Mouse (Mus musculus) frontal cortex, postnatal 36 days (tissue): ENCODE measurements at regions not wholly inside any gene's neighbourhood (a gene's known extent, or its start where the extent isn't known, plus 50 kb on each side); places are given as distances from the start of the nearest gene placed in this dataset.
"Not testable (repeated sequence)": the region's sequence is repeated elsewhere in the genome, so short reads cannot be mapped to it uniquely, and the experiment has no call there.

ENCODE experiments used
- DNase-seq, 2 experiments: peaks; one replicate each; pipeline ENCODE4 v3.0.0; 2022; ENCODE audit warnings: low spot score in 2 of 2

DNA sequence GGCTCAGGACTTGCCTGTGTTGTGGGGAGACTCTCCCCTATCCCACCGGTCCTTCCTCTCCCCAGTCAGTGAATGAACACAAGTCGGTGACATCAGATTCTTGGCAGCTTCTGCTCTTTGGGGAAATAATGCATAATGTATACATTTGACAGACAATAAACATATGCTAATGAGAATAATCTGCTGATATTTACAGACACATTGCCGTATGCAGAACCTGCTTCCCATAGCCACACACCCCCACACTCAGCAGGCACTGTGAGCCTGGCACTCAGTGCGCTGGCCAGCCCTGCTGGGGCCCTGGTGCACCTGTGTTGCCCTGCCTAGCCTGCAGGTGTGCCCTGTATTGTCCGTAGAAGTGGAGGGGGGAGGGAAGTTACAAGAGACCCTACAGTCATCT is 215.5 kb downstream of the Matn1 start:
- DNase-seq: no peak

DNA sequence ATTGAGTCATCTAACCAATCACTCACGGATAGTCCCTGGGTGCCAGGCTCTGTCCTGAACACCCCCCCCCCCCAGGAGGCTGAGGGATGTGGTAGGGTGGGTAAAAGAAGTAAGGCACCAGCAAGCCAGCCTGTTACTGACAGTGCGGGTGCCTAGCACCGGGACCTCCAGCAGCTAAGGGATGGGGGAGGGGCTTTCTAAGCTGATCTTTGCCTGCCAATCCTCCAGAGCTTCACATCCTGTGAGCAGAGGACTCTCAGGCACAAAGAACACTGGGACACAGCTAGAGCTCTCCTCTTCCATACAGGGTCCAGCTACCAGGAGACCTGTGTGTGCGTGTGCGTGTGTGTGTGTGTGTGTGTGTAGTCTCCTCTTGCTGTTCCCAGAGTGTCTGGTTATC is 215.9 kb downstream of the Matn1 start:
- no peak for DNase-seq

GRCm38 (mm10) chr4:131161501-131161900 is 217.3 kb downstream of the Matn1 start:
- DNase-seq: no peak

DNA sequence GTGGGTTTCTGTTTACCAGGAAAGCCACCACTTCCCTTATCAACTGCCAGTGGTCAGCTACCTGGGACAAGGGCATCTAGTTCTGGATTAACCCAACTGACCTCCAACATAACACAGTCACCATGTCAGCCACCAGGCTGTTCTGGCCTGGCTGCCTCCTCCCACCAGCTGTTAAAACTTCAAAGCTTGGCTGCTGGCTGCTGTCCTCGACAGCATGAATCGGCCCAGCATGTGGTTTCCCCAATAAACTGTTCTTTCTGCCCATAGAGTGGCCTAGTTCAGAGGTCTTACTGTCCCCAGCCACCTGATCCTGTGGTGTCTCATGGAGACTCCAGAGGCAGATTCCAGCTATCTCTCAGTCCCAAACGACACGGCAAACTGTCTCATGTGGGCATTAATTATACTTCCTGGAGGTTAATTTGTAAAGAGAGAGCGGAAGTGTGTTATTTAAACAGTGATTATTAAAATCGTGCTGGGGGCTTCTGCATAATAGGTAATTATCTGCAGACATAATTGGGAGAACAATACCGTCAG is 219.7 kb downstream of the Matn1 start:
- DNase-seq: no peak

- no peak for DNase-seq
Observed at GRCm38 (mm10) chr4:131166574-131167270, 222.5 kb downstream of the Matn1 start.

GRCm38 (mm10) chr4:131167921-131168320 is 223.7 kb downstream of the Matn1 start:
- DNase-seq: no peak

- DNase-seq: no peak
Observed at GRCm38 (mm10) chr4:131173783-131174460, 229.7 kb downstream of the Matn1 start.

DNA sequence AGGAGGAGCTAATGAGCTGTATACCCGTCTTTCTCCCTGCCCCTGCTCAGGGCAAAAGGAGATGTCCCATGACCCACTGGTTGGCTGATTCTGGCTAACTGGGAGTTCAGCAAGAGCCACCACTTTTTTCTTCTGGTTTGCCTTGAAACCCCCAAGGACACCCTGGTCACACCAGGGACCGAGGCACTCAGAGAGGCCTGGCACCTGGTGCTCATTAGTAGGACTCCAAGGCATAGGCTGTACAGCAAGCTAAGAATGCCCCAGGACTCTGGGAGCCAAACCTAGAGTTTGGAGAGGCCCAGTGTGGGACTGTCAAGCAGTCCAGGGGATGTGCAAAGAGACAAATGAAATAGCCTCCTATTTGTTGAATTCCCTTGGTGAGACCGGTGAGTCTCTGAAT is 232.5 kb downstream of the Matn1 start:
- DNase-seq: no peak

DNA sequence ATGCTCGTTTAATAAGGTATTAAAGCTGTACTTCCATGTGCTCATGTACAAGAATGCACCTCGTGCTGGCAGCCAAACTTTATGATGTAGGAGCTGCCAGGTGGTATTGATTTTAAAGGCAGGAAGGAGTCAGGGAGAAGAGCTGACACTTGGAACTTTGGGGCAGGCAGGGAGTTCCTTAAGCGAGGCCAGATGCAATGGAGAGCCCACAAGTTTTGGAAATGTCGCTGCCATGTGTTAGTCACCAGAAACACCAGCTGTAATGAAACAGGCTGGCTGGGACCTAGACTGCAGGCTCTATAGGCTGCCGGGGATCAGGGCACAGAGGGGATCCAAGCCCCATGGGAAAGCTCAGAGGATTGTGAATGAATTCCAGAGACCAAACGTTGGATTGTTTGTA is 233.7 kb downstream of the Matn1 start:
- no peak for DNase-seq

DNA sequence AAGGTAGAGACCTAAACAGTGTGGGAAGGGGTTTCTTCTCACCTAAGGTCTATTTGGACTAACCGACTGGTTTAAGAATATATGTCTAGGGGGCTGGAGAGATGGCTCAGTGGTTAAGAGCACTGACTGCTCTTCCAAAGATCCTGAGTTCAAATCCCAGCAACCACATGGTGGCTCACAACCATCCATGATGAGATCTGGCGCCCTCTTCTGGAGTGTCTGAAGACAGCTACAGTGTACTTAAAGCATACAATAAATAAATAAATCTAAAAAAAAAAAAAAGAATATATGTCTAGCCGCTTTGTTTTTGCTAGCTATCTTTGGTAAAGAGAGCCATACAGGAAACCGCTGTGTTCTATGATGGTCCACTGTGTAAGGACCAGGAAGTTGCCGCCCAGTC is 234.5 kb downstream of the Matn1 start:
- DNase-seq: not testable (repeated sequence)

GRCm38 (mm10) chr4:131188066-131188465 is 243.9 kb downstream of the Matn1 start:
- no peak for DNase-seq

DNA sequence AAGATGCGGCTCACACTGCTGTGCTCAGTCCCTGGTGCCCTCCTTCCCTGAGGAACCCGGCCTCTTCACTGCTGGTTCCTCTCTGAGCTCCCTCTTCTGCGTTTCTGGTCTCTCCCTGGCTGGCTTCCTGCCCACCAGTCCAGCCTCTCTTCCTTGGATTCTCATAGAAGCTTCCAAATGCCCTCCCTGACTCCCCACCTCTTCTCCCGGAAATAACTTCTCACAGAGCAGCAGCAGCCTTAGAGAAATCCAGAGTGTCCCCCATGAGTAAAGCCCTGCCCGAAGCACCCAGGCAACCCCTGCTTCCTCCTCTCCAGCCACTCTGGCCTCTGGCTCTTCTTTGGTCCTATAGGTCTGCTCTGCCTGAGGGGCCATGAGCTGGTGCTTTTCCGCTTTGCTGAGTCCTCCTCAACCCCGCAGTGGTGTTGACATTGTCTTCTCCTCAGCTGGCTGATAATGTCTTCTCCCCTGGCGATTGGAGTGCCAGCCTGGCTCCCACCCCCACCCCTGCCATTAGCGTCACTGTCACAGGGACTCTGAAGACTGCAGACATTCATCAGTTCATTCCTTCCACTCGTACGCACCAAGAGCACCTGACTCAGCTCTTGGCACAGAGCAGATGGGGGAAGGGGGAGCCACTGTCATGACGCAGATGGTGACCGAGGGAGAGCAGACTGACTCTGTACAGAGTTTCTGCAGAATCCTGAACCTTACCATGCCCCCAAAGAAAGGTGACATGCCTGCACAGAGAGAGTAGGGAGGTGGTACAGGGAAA is 247.1 kb downstream of the Matn1 start:
- peak; percentile 7 to 18 for DNase-seq

DNA sequence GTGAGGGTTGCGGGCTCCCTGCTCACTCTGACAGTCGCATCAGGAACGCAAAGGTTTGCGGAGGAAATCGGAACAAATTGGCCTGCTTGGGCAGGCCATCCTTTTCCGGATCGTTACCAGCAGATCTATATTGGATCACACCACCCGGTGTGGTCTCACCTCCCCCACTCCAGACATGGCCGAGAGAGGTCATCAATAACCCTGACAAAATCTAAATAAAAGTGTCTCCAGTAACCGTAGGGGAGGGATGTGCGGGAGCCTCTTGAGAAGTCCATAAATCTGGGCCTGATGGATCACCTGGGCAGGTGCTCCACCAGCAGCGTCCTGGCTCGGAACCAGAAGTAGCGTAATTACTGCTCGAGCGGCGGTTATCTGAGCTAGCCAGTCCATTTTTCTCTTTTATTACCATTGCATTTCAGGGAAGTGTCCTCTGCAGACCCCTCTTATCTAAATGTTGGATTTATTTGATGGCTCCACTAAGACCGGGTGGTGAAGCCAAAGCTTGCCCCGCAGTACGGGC is 249.8 kb downstream of the Matn1 start:
- no peak for DNase-seq

- no peak for DNase-seq
Observed at GRCm38 (mm10) chr4:131196147-131196546, 252.0 kb downstream of the Matn1 start.

DNA sequence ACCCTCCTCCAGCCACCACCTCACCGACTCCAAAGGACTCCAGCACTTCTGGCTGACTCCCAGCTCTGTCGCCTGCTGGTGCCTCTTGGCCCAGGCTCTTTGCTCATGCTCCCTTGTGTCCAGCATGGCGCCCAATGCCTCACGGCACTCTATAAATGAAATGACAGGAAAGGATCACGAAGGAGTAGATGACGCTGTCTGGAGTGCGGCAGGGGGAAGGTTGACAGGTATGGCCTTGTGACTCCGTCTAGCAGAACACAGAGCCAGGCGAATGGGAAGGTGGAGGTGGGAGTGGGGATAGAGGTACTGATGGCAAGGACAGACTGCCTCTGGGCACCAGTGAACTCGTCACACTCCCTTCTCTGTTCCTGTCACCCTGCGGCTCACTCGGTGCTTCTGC is 259.5 kb downstream of the Matn1 start:
- no peak for DNase-seq

GRCm38 (mm10) chr4:131204722-131205121 is 260.5 kb downstream of the Matn1 start:
- DNase-seq: no peak

DNA sequence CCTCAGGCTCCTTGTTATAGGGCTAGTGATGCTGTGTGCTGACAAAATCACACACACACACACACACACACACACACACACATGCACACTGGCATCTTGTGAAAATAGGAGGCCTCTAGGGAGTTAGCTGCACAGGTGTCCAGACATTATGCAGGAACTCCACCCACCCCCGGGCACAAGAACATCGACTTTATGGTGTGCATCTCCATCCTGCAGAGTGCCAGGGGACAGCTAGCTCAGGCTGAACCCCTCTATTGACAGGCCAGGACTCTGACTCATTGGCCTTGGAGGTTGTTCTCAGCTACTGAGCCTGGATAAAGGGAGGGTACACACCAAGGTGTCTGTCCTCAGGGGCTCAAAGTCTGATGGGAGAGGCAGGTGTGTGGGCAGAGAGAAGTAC is 260.9 kb downstream of the Matn1 start:
- no peak for DNase-seq

DNA sequence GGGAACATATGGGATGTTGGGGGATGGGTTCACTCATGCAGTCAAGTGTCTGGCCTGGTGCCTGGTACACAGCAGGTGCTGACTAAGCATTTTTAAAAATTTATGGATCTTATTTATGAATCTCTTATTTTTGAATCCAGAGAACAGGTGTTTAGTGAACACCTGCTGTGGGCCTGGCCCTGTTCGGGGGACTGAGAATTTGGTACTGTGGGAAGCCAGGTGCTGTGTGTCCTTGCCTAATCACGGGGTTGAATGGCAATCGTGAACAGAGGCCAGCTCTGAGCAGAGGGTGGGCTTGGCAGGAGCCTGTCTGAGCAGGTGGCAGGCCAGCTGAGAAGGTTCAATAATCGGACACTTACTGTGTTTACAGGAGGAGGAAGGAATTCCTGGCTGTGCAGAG is 261.5 kb downstream of the Matn1 start:
- no peak for DNase-seq

GRCm38 (mm10) chr4:131206181-131206885 is 262.1 kb downstream of the Matn1 start:
- DNase-seq: no peak

DNA sequence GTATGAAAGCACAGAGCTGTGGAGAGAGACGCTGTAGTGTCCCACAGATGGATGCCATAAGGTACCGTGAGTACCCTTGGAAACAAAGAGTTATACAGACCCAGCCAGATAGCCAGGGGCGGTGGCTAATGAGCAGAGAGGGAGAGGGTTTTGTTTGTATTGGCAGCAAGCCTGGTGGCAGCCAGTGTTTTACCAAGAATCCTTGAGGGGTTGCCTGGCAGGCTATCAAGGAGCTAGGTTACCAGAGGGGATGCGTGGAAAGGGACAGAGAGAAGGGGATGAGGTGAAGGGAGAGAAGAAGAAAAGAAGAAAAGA is 262.7 kb downstream of the Matn1 start:
- DNase-seq: no peak

DNA sequence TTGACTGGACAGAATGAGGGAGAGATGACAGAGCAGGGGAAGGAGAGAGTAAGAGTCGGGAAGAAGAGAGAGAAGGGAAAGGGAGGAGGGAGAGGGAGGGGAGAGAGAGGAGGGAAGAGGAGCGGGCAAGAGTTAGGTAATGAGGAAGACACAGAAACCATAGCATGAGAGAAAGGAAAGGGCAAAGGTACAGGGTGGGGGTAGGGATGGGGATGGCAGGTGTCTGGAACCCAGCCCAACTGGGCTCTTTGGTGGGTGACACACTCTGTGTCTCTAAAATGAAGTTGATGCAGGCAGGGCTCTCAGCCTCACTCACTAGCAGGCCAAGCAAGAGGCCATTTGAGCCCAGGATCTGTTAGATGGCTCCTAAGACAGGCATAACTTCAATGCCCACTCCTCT is 263.1 kb downstream of the Matn1 start:
- no peak for DNase-seq

GRCm38 (mm10) chr4:131208166-131208565 is 264.0 kb downstream of the Matn1 start:
- DNase-seq: peak in 1 of 2 experiments; percentile 59
